Mouse (Mus musculus) lung, embryonic 16.5 days (tissue): ENCODE measurements around the gene Gm10139. TPM values are rescaled to one million over a fixed set of nuclear protein-coding genes. Genes with fewer than 3 reads are reported as not detected.
"Not testable (repeated sequence)": the region's sequence is repeated elsewhere in the genome, so short reads cannot be mapped to it uniquely, and the experiment has no call there.

Experiments
- ATAC-seq: fragments of 200-750 bp; cut with Nextera tagmentation; 2 replicates; pipeline ENCODE4 v1.8.0; 2017; ENCODE audit warnings: low read depth, mild to moderate bottlenecking, moderate library complexity
- H3K27ac ChIP-seq: fragments of 300-500 bp; sonication (generic); 2 replicates; pipeline ENCODE4 v1.5.1; 2014; ENCODE audit warnings: mild to moderate bottlenecking, control low read depth, low read length
- H3K27me3 ChIP-seq: fragments of 300-500 bp; sonication (generic); 2 replicates; pipeline ENCODE4 v1.6.1; 2014; ENCODE audit warnings: low read depth, low read length, mixed read lengths; ENCODE audit not compliant: control insufficient read depth, insufficient read depth
- H3K36me3 ChIP-seq: fragments of 300-500 bp; sonication (generic); 2 replicates; pipeline ENCODE4 v1.6.1; 2014; ENCODE audit warnings: low read length; ENCODE audit not compliant: control insufficient read depth, insufficient read depth
- H3K4me1 ChIP-seq: fragments of 300-500 bp; sonication (generic); replicated peaks from 2 replicates; pipeline ENCODE4 v1.6.1; 2014; ENCODE audit warnings: low read length, mixed read lengths; ENCODE audit not compliant: control insufficient read depth, insufficient read depth
- H3K4me2 ChIP-seq: fragments of 300-500 bp; sonication (generic); 2 replicates; pipeline ENCODE4 v1.6.1; 2014; ENCODE audit warnings: low read depth, low read length, control low read depth
- H3K4me3 ChIP-seq: fragments of 300-500 bp; sonication (generic); 2 replicates; pipeline ENCODE4 v1.5.1; 2014; ENCODE audit warnings: mild to moderate bottlenecking, low read length, control low read depth
- H3K9ac ChIP-seq: fragments of 300-500 bp; sonication (generic); 2 replicates; pipeline ENCODE4 v1.6.1; 2014; ENCODE audit warnings: low read length, control low read depth
- H3K9me3 ChIP-seq: fragments of 300-500 bp; sonication (generic); 2 replicates; pipeline ENCODE4 v1.6.1; 2016; ENCODE audit warnings: low read length; ENCODE audit not compliant: control insufficient read depth
- WGBS: fragments of 180-500 bp; shearing (Covaris S2); extraction: QIAGEN DNeasy Blood & Tissue Kit; methylation state at CpG from one replicate; pipeline ENCODE4 v1.1.7; 2014; 5-methylcytosine and 5-hydroxymethylcytosine counted together
- polyA plus RNA-seq: library from polyadenylated mRNA; unstranded; fragments of >200 nt; fragmentation: Nextera tagmentation; extraction: Ambion mirVana; gene quantifications from 2 replicates; pipeline ENCODE4 v1.2.1, GENCODE M21; 2015

The Gm10139 gene
- polyA plus RNA-seq = not detected in 2 replicates

- not testable (repeated sequence) for H3K4me2 ChIP-seq, ATAC-seq, H3K9ac ChIP-seq, H3K9me3 ChIP-seq, H3K27ac ChIP-seq, H3K4me1 ChIP-seq, H3K27me3 ChIP-seq, H3K4me3 ChIP-seq, H3K36me3 ChIP-seq
- 60% methylated on average over 1 of the region's 3 CpGs for WGBS
Observed at GRCm38 (mm10) chr13:65512378-65512777, at the start of gene Gm10139. TSS of gene Gm10139 (plus strand) at chr13:65512678.

DNA sequence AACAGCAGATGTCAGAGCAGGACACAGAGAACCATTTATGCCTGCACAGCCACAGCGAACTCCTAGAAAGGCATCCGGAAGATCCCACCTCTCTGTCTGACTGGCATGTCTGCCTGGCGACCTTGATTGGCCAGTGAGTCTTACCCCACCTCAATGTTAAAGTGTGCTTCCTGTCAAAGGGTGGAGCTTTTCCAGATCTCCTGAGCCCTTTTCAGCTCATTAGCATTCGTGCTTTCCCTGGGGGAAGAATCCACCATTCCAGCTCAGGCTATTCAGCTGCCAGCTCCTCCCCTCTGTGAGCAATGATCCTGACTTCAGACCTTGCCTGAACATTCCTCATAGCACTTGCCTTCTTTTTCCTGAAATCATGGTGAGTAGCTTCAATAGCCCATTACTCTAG, 45.2 kb downstream of the Gm10139 start:
- 78% methylated on average over 4 of the region's 4 CpGs for WGBS
- H3K27me3 ChIP-seq = not testable (repeated sequence)

More for the DNA sequence above, 45.2 kb downstream of the Gm10139 start:
- ATAC-seq, H3K4me3 ChIP-seq, H3K4me2 ChIP-seq, H3K9ac ChIP-seq, H3K9me3 ChIP-seq, H3K27ac ChIP-seq, H3K36me3 ChIP-seq, H3K4me1 ChIP-seq: not testable (repeated sequence)

Other genes with a start within 250 kb of the Gm10139 start
- 9.9 and 10.9 TPM in 2 replicates for gene Zfp369, start 233.9 kb upstream of the Gm10139 start, polyA plus RNA-seq